Mouse (Mus musculus): ENCODE measurements around the gene Slc12a1.

DNA sequence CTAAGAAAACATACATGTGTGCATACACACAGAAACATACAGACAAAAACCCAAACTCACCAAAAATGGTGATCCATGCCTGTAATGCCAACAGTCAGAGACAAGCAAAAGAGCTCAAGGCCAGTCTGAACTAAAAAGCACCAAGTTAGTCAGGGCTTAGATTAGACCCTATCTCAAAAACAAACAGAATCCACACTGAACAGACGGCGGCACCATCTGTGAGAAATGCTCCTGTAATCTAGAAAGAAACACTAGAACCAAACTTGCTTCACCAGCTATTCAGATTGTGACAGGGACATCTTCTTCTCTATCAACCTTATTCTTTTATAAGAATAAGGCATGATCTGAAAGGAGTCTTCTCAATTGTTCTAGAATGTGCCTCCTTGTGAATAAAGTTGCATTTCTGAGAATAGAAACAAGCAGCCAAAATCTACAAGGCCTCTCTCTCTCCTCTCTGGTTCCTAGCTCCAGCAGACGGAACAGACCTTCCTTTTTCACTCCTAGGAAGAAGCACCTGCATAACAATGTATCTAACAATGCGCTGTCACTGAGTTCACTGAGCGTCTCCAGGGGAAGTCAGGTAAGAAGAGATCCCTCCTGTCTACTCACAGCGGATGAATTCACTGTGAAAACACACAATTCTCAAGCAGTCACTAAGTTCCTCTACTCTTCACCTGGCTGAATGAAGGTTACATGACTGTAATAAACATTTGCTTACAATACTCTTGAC is 32.8 kb upstream of the Slc12a1 start:
- TF ChIP-seq GATA1 (IDR thresholded peaks at IDR 0.05; ENCODE audit: borderline replicate concordance, low read length): no peak
- no peak for TF ChIP-seq FLI1 (IDR thresholded peaks at IDR 0.05; ENCODE audit: low read length)

Measured in megakaryocyte, embryonic 14.5 days (primary cell).